Mouse (Mus musculus) central nervous system, embryonic 11.5 days (tissue): ENCODE results near the gene Rnaseh1. TPM values are rescaled to one million over a fixed set of nuclear protein-coding genes. Genes with fewer than 3 reads are reported as not detected.

Experiments used
- polyA plus RNA-seq: library from polyadenylated mRNA; depleted of rRNA; stranded (reverse); fragments of >200 nt; gene quantifications from 2 replicates; pipeline ENCODE4 v1.2.3, GENCODE M21; 2012; rRNA removed

Gene Rnaseh1
- 28.5 and 28.6 TPM in 2 replicates for polyA plus RNA-seq

DNA sequence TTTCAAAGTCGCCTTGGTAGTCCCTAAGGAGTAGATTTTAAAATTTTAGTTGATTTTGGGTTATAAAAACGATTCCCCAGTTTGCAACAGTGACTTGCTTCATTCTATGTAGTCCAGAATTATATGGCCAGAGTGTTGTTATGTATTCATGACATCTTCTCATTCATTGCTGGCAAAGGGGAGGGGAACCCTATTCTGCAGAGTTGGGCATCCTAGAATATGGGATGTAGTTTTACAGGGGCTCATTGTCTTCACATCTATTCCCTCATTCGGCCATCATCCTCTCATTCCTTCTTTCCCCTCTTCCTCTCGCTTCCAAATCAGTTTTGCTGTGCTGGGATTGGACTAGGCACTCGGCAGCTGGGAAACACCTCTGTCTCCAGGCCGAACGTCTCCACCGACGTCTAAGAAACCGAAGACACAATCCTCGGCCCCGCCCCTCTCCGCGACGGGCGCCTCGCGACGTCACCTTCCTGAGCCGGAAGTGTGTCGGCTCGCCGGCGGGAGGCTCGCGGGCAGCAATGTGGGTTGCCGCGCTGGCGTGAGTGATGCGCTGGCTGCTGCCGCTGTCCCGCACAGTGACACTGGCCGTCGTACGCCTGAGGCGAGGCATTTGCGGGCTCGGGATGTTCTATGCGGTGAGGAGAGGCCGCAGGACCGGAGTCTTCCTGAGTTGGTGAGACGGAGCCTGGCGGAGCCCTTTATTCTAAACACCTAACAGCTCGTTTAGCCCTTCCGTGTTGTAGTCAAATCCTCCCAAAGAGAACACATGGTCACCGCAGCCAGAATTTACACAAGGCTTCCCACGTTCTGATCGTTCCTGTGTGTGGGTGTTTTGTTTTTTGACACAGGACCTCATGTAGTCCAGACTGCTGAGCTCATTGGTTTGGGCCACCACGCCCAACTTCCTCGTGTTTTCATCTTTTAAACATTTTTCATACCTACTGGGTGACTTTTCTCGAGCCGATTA is at the start of gene Rnaseh1:
Gene Rnaseh1 (plus strand): TSS at position 462 of the 970 bp plus-strand sequence.

DNA sequence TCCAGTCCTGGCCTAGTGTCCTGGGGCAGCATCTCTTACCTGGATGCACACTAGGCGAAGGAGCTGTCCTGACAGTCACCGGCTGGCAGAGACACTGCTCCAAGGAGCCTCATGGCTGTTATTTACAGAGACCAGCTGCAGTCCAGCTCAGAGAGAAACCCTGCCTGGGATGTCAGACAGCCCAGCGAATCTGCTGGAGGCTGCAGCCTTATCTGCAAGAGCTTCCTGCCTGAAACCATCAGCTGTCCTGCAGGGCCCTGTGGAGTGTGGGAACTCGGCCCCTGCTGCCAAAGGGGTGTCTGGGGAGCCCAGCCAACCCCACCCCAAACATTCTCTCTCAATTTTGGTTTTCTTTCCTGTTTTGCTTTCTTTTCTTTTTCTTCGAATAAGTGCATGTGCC is 26.2 kb upstream of the Rnaseh1 start, which contains the start of gene Colec11:
Gene Colec11 (minus strand): TSS at position 183 of the 400 bp plus-strand sequence.

DNA sequence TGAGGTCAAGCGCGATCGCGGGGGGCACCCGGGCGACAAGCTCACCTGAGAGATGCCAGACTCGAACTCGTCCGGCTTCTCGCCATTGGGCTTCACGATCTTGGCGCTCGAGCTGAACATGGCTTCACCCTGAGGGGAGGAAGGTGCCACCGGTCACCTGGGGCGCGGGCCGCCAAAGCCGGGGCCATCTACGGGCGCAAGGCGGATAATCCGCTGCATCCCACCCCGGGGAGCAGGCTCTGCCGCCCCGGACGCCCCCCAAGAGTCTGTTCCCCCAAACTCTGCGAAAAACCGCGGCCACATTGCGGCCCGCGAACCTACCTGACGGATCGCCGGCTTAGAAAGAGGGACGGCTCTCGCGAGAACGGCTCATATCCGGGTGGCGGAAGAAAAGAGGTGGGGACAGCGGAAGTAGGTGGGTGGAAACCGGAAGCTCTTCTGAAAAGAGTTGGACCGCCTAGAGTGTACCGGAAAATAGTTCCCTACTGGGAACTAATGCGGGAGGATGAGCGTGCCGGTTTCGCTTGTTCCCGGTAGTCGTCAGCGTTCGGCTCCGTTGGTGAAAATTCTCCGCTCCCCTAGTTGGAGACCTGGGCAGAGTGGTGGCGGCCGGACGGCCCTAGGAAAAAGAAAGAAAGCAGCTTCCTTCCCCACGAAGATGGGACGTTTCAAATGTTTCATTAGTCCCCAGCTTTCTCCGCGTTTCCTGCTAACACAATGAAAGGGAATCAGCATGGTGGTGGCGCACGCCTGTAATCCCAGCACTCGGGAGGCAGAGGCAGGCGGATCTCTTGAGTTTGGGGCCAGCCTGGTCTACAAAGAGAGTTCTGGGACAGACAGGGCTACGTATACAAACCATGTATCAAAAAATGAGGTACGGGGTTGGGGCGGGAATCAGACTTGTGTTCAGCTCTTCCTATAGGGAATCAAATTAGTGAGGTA is 13.6 kb upstream of the Rnaseh1 start, which contains the start of gene Rps7:
Gene Rps7 (minus strand): TSS at position 419 of the 942 bp plus-strand sequence.

DNA sequence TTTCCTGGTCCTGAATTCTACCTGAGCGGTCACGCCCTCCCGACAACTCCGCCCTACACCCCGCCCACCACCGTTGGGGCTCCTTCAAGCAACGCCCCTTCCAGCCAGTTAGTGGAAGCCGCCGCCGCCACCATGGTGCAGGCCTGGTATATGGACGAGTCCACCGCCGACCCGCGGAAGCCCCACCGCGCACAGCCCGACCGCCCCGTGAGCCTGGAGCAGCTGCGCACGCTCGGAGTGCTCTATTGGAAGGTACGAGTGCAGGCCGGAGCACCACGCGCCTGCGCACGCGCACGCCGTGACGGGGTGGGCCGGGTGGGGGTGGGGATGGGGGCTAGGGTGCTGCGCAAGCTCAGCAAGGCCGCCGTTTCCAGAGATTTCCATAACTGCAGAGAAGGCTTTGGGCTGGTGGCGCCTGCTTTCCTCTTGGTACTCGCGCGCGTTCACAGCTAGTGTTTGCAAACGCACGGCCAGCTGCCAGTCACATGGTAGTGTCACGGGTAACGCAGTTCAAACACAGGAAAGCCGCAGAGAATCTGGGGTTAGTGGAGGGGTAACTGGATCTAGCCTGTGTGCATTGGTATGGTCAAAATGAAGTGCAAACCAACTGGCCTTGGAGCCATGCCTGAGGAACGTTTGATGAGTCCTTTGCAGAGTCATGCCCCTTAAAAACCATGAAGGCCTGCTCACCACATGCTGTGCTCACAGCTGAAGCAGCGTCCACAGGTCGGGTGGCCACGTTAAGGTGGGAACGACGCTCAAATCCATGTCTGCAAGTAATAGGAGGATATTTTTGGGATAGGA is 25.9 kb downstream of the Rnaseh1 start, which contains the start of gene Adi1:
Gene Adi1 (plus strand): TSS at position 111 of the 804 bp plus-strand sequence.

Other genes with a start within 250 kb of the Rnaseh1 start
- 0.04 TPM in 1 of 2 replicates, not detected in the other for gene Dcdc2c, start 97.2 kb upstream of the Rnaseh1 start, polyA plus RNA-seq
- not detected in 2 replicates for gene Allc, start 67.1 kb upstream of the Rnaseh1 start, polyA plus RNA-seq
- 1.2 and 2.3 TPM in 2 replicates for gene Colec11, start 26.2 kb upstream of the Rnaseh1 start, polyA plus RNA-seq
- gene Rps7, start 13.6 kb upstream of the Rnaseh1 start, polyA plus RNA-seq, result 1,190 and 1,305 TPM in 2 replicates
- gene Adi1, start 25.6 kb downstream of the Rnaseh1 start, polyA plus RNA-seq, result 23.3 and 27.4 TPM in 2 replicates
- 20.9 and 29.7 TPM in 2 replicates for gene Trappc12, start 100.9 kb downstream of the Rnaseh1 start, polyA plus RNA-seq
- 22.7 and 26.3 TPM in 2 replicates for gene Eipr1, start 102.2 kb downstream of the Rnaseh1 start, polyA plus RNA-seq